ENCODE assay signal across 8 mouse cellular contexts in the genomic region with DNA sequence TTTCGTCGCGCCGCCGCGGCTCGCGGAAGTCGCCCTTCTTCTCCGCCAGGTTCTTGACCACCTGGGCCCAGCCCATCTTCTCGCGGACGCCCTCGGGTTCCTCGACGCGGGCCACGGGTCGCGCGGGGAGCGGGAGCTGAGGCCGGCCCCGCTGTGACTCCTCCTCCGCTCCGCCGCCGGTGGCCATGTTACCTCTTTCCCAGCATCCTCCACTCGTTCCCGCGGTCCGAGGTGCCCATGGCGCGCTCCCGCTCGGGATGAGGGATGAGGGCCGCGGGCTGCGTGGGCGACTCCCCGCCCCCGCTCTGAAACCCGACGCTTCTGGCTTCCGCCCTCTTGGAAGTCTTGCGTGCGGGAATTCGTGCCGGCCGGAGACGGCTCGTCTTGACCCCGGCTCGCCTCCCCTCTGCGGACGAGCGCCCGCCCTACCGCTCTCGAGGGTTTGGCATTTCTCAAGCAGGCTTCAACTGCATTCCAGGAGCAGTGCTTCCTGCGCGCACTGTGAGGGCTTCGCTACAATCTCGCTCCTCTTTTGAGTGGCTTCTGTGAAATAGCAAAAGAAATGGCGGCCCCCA. TPM values are rescaled to one million over a fixed set of nuclear protein-coding genes. Genes with fewer than 3 reads are reported as not detected.
A peak's percentile ranks its signal among the peaks of the same experiment; 100 is the strongest.
DNase-seq lines count a peak whose midpoint lies in the region; ATAC-seq and TF ChIP-seq lines count a peak whose summit lies in the region.

A gene (minus strand): TSS at position 437 of the 575 bp plus-strand sequence.

- ATAC-seq in embryonic facial prominence, embryonic 12.5 days (ENCODE audit: insufficient number of reproducible peaks, insufficient read depth, low FRiP score, low TSS enrichment), result peak; percentile 76
- peak; percentile 76 for ATAC-seq in intestine, postnatal 0 days
- peak; percentile 89 for ATAC-seq in megakaryocyte progenitor cell, adult 5-6 weeks (replicated peaks; ENCODE audit: poor library complexity)

- WGBS in embryonic facial prominence, embryonic 12.5 days, result under 1% methylated on average over 60 of the region's 65 CpGs
- under 1% methylated on average over 63 of the region's 65 CpGs for WGBS in intestine, postnatal 0 days

- H3K9ac ChIP-seq in embryonic facial prominence, embryonic 12.5 days, result peak within 1 kb of the TSS; percentile 98
- peak within 1 kb of the TSS; percentile 97 for H3K9ac ChIP-seq in intestine, postnatal 0 days (ENCODE audit: low read depth, low read length)

- H3K4me1 ChIP-seq in embryonic facial prominence, embryonic 12.5 days, result peaks cover 33% of the 10 kb centered on the region
- H3K4me1 ChIP-seq in intestine, postnatal 0 days (replicated peaks; ENCODE audit: control insufficient read depth, insufficient read depth, low read length), result no peaks in the 10 kb centered on the region; the same call in 1 of the 2 replicates

- H3K27ac ChIP-seq in embryonic facial prominence, embryonic 12.5 days, result peak within 1 kb of the TSS; percentile 98
- H3K27ac ChIP-seq in intestine, postnatal 0 days (ENCODE audit: low read depth, low read length), result peak within 1 kb of the TSS; percentile 94

- no peaks in the 10 kb centered on the region for H3K9me3 ChIP-seq in embryonic facial prominence, embryonic 12.5 days
- no peaks in the 10 kb centered on the region; the same call in 1 of the 2 replicates for H3K9me3 ChIP-seq in intestine, postnatal 0 days (ENCODE audit: control insufficient read depth)

- no peaks in the 10 kb centered on the region for H3K36me3 ChIP-seq in embryonic facial prominence, embryonic 12.5 days
- no peaks in the 10 kb centered on the region for H3K36me3 ChIP-seq in intestine, postnatal 0 days (ENCODE audit: control insufficient read depth, insufficient read depth)

- H3K27me3 ChIP-seq in embryonic facial prominence, embryonic 12.5 days, result no peaks in the 10 kb centered on the region
- H3K27me3 ChIP-seq in intestine, postnatal 0 days (replicated peaks; ENCODE audit: control insufficient read depth, insufficient read depth, low read length), result no peaks in the 10 kb centered on the region

- peak within 1 kb of the TSS; percentile 96 for H3K4me3 ChIP-seq in embryonic facial prominence, embryonic 12.5 days
- H3K4me3 ChIP-seq in intestine, postnatal 0 days (ENCODE audit: low read depth, low read length), result peak within 1 kb of the TSS; percentile 90

- DNase-seq in adrenal gland, postnatal 4 days (ENCODE audit: low spot score in 2 of 2), result peak; percentile 66 to 78
- peak; percentile 99 for DNase-seq in heart, adult 11 months
- DNase-seq in left cerebral cortex, postnatal 25 days (ENCODE audit: low spot score in 2 of 2), result peak; percentile 87 to 89
- peak; percentile 89 for DNase-seq in right cerebral cortex, postnatal 14 days
- DNase-seq in urinary bladder, postnatal 25 days (ENCODE audit: low spot score), result peak; percentile 76

- intact Hi-C loops in left cerebral cortex, postnatal 25 days (cut with DNase I), result loop anchor here (1.0 to 5.0 kb wide), 2 partner anchors 16 to 258 kb away; a partner anchor contains a TSS

- H3K4me2 ChIP-seq in embryonic facial prominence, embryonic 12.5 days (replicated peaks), result peak within 1 kb of the TSS; percentile 93
- H3K4me2 ChIP-seq in intestine, postnatal 0 days (replicated peaks; ENCODE audit: low read depth), result peak within 1 kb of the TSS; percentile 86

- no peak for TF ChIP-seq CTCF in intestine, postnatal 0 days (IDR thresholded peaks at IDR 0.05; ENCODE audit: low read depth)

RNA-seq across cellular contexts. Expression of the gene that starts here (rescaled TPM):
- total RNA-seq in adrenal gland, postnatal 4 days (2021), result 10 to 100 TPM; 18.5 to 20.2 TPM
- 71.0 and 73.6 TPM in 2 replicates for polyA plus RNA-seq in embryonic facial prominence, embryonic 12.5 days (2016; fragmentation: Nextera tagmentation; extraction: Ambion mirVana)
- polyA plus RNA-seq in intestine, postnatal 0 days (2015; fragmentation: Nextera tagmentation; extraction: Ambion mirVana), result 15.7 and 18.1 TPM in 2 replicates
- total RNA-seq in left cerebral cortex, postnatal 25 days (2021), result 1 to 10 TPM; 9.5 to 9.9 TPM
- total RNA-seq in megakaryocyte progenitor cell, adult 5-6 weeks (2015), result 5.3 and 5.7 TPM in 2 replicates
- total RNA-seq in megakaryocyte progenitor cell, adult 5-6 weeks (2017), result 2.8 and 4.1 TPM in 2 replicates

Comparison
In these comparisons a context has a peak if more than half of its experiments do, and no peak if none do; other contexts are left out.
1. Peak in every context shown above with its lines: DNase-seq, ATAC-seq, H3K4me3 ChIP-seq and H3K27ac ChIP-seq.